Mouse (Mus musculus): ENCODE measurements around the gene Tmem88. TPM values are rescaled to one million over a fixed set of nuclear protein-coding genes. Genes with fewer than 3 reads are reported as not detected.
A peak's percentile ranks its signal among the peaks of the same experiment; 100 is the strongest.
"Not testable (repeated sequence)": the region's sequence is repeated elsewhere in the genome, so short reads cannot be mapped to it uniquely, and the experiment has no call there.

Gene Tmem88
- polyA plus RNA-seq, 1 experiment from 2014 or later, result 7.1 TPM

GRCm38 (mm10) chr11:69401987-69402386, 4.0 kb upstream of the Tmem88 start:
- no peak overlapping the region for H3K4me2 ChIP-seq
- peaks cover 26% of the 10 kb centered on the region for H3K4me1 ChIP-seq (replicated peaks)
- peaks cover 66% of the 10 kb centered on the region for H3K36me3 ChIP-seq (replicated peaks)
- no peaks in the 10 kb centered on the region for H3K9me3 ChIP-seq (replicated peaks)
- no peak overlapping the region for H3K9ac ChIP-seq
- no peaks in the 10 kb centered on the region for H3K27me3 ChIP-seq
- no peak for ATAC-seq (ENCODE audit: insufficient read depth)
- H3K4me3 ChIP-seq (replicated peaks), result no peak overlapping the region
- H3K27ac ChIP-seq (replicated peaks), result no peak overlapping the region
- WGBS (ENCODE audit: insufficient replicate concordance), result 78% methylated on average over 12 of the region's 12 CpGs

- Histone ChIP-seq H3K4me2 (peak overlapping the region; percentile 41), H3K9me3 (replicated peaks) (no peaks in the 10 kb centered on the region), H3K36me3 (replicated peaks) (peaks cover 59% of the 10 kb centered on the region), H3K27ac (replicated peaks) (no peak overlapping the region), H3K9ac (no peak overlapping the region), H3K4me1 (replicated peaks) (peaks cover 32% of the 10 kb centered on the region), H3K27me3 (no peaks in the 10 kb centered on the region), H3K4me3 (replicated peaks) (no peak overlapping the region)
- 33% methylated on average over 22 of the region's 22 CpGs for WGBS (ENCODE audit: insufficient replicate concordance)
- ATAC-seq (ENCODE audit: insufficient read depth), result peak; percentile 68
These were observed 3.2 kb upstream of the Tmem88 start for GRCm38 (mm10) chr11:69401210-69401637.

GRCm38 (mm10) chr11:69400083-69400850, 2.2 kb upstream of the Tmem88 start:
- no peak overlapping the region for H3K9ac ChIP-seq
- H3K4me3 ChIP-seq (replicated peaks), result no peak overlapping the region
- H3K4me2 ChIP-seq, result no peak overlapping the region
- no peaks in the 10 kb centered on the region for H3K9me3 ChIP-seq (replicated peaks)
- no peaks in the 10 kb centered on the region for H3K27me3 ChIP-seq
- no peak overlapping the region for H3K27ac ChIP-seq (replicated peaks)
- no peak for ATAC-seq (ENCODE audit: insufficient read depth)
- peaks cover 49% of the 10 kb centered on the region for H3K36me3 ChIP-seq (replicated peaks)
- WGBS (ENCODE audit: insufficient replicate concordance), result 83% methylated on average over 25 of the region's 25 CpGs
- peaks cover 34% of the 10 kb centered on the region for H3K4me1 ChIP-seq (replicated peaks)

GRCm38 (mm10) chr11:69399201-69400082, 1.4 kb upstream of the Tmem88 start:
- WGBS (ENCODE audit: insufficient replicate concordance), result 76% methylated on average over 66 of the region's 66 CpGs
- H3K9ac ChIP-seq, result no peak overlapping the region
- peaks cover 35% of the 10 kb centered on the region for H3K4me1 ChIP-seq (replicated peaks)
- H3K9me3 ChIP-seq (replicated peaks), result no peaks in the 10 kb centered on the region
- no peak overlapping the region for H3K27ac ChIP-seq (replicated peaks)
- no peak for ATAC-seq (ENCODE audit: insufficient read depth)
- H3K4me3 ChIP-seq (replicated peaks), result no peak overlapping the region
- no peak overlapping the region for H3K4me2 ChIP-seq
- H3K27me3 ChIP-seq, result no peaks in the 10 kb centered on the region
- H3K36me3 ChIP-seq (replicated peaks), result peaks cover 41% of the 10 kb centered on the region

- Histone ChIP-seq H3K9ac (no peak overlapping the region), H3K4me1 (replicated peaks) (peaks cover 39% of the 10 kb centered on the region), H3K27ac (replicated peaks) (no peak overlapping the region), H3K4me3 (replicated peaks) (peak overlapping the region; percentile 85; the same call in 1 of the 2 replicates), H3K27me3 (no peaks in the 10 kb centered on the region), H3K9me3 (replicated peaks) (no peaks in the 10 kb centered on the region), H3K36me3 (replicated peaks) (peaks cover 33% of the 10 kb centered on the region), H3K4me2 (peak overlapping the region; percentile 96)
- 64% methylated on average over 21 of the region's 21 CpGs for WGBS (ENCODE audit: insufficient replicate concordance)
- ATAC-seq (ENCODE audit: insufficient read depth), result no peak
These were observed 609 bp upstream of the Tmem88 start for GRCm38 (mm10) chr11:69398486-69399200.

GRCm38 (mm10) chr11:69397581-69398057, 415 bp downstream of the Tmem88 start:
- peak overlapping the region; percentile 85 for H3K4me3 ChIP-seq (replicated peaks)
- H3K36me3 ChIP-seq (replicated peaks), result peaks cover 28% of the 10 kb centered on the region
- peak overlapping the region; percentile 32 for H3K9ac ChIP-seq
- no peaks in the 10 kb centered on the region for H3K9me3 ChIP-seq (replicated peaks)
- 46% methylated on average over 24 of the region's 24 CpGs for WGBS (ENCODE audit: insufficient replicate concordance)
- no peaks in the 10 kb centered on the region for H3K27me3 ChIP-seq
- ATAC-seq (ENCODE audit: insufficient read depth), result no peak
- H3K4me2 ChIP-seq, result peak overlapping the region; percentile 96
- H3K4me1 ChIP-seq (replicated peaks), result peaks cover 39% of the 10 kb centered on the region
- H3K27ac ChIP-seq (replicated peaks), result 0 out of 2 replicates have a peak overlapping the region, but pooled peaks have one; percentile 14

GRCm38 (mm10) chr11:69396772-69397171, 1.3 kb downstream of the Tmem88 start:
- ATAC-seq (ENCODE audit: insufficient read depth), result no peak
- WGBS (ENCODE audit: insufficient replicate concordance), result 11% methylated on average over 11 of the region's 11 CpGs
- peak overlapping the region; percentile 97; the same call in 1 of the 2 replicates for H3K27ac ChIP-seq (replicated peaks)

GRCm38 (mm10) chr11:69395634-69396373, 2.2 kb downstream of the Tmem88 start:
- peaks cover 16% of the 10 kb centered on the region for H3K36me3 ChIP-seq (replicated peaks)
- peak overlapping the region; percentile 96 for H3K4me2 ChIP-seq
- H3K4me1 ChIP-seq (replicated peaks), result peaks cover 31% of the 10 kb centered on the region
- H3K27ac ChIP-seq (replicated peaks), result peak overlapping the region; percentile 97
- peak overlapping the region; percentile 94 for H3K9ac ChIP-seq
- no peaks in the 10 kb centered on the region for H3K9me3 ChIP-seq (replicated peaks)
- ATAC-seq (ENCODE audit: insufficient read depth), result peak; percentile 90
- WGBS (ENCODE audit: insufficient replicate concordance), result under 1% methylated on average over 48 of the region's 48 CpGs
- peak overlapping the region; percentile 85 for H3K4me3 ChIP-seq (replicated peaks)
- no peaks in the 10 kb centered on the region for H3K27me3 ChIP-seq

More at GRCm38 (mm10) chr11:69396772-69397171, 1.3 kb downstream of the Tmem88 start:
- H3K4me3 ChIP-seq (replicated peaks), result peak overlapping the region; percentile 85
- peaks cover 39% of the 10 kb centered on the region for H3K4me1 ChIP-seq (replicated peaks)
- H3K4me2 ChIP-seq, result peak overlapping the region; percentile 96
- H3K36me3 ChIP-seq (replicated peaks), result peaks cover 22% of the 10 kb centered on the region
- no peaks in the 10 kb centered on the region for H3K9me3 ChIP-seq (replicated peaks)
- H3K9ac ChIP-seq, result peak overlapping the region; percentile 94
- H3K27me3 ChIP-seq, result no peaks in the 10 kb centered on the region

GRCm38 (mm10) chr11:69395235-69395633, 2.8 kb downstream of the Tmem88 start, which contains the start of the genes Naa38 and Cyb5d1:
Gene Naa38, plus strand, starts transcription at chr11:69395487.
Gene Cyb5d1, minus strand, starts transcription at chr11:69395631.
- Histone ChIP-seq H3K36me3 (replicated peaks) (peaks cover 10% of the 10 kb centered on the region), H3K27ac (replicated peaks) (peak within 1 kb of the TSS; percentile 97), H3K4me2 (peak within 1 kb of the TSS; percentile 96), H3K9ac (peak within 1 kb of the TSS; percentile 94), H3K4me3 (replicated peaks) (peak within 1 kb of the TSS; percentile 85), H3K4me1 (replicated peaks) (peaks cover 32% of the 10 kb centered on the region)
- WGBS (ENCODE audit: insufficient replicate concordance), result 0% methylated on average over 24 of the region's 24 CpGs
- H3K9me3 ChIP-seq (replicated peaks); H3K27me3 ChIP-seq: not testable (repeated sequence)
- peak; percentile 79 for ATAC-seq (ENCODE audit: insufficient read depth)

GRCm38 (mm10) chr11:69394591-69395167, 3.4 kb downstream of the Tmem88 start:
- H3K27me3 ChIP-seq; H3K9me3 ChIP-seq (replicated peaks); H3K36me3 ChIP-seq (replicated peaks); ATAC-seq (ENCODE audit: insufficient read depth): not testable (repeated sequence)
- Histone ChIP-seq H3K4me2 (peak overlapping the region; percentile 96), H3K4me1 (replicated peaks) (peaks cover 35% of the 10 kb centered on the region), H3K9ac (peak overlapping the region; percentile 94), H3K27ac (replicated peaks) (peak overlapping the region; percentile 97), H3K4me3 (replicated peaks) (peak overlapping the region; percentile 85)
- 2% methylated on average over 31 of the region's 31 CpGs for WGBS (ENCODE audit: insufficient replicate concordance)
